Mouse (Mus musculus) heart, postnatal 0 days (tissue): ENCODE results near the gene Erf. TPM values are rescaled to one million over a fixed set of nuclear protein-coding genes. Genes with fewer than 3 reads are reported as not detected.
A peak's percentile ranks its signal among the peaks of the same experiment; 100 is the strongest.

Experiments
- ATAC-seq: fragments of 200-750 bp; cut with Nextera tagmentation; 2 replicates; pipeline ENCODE4 v1.8.0; 2017; ENCODE audit warnings: low read depth, moderate number of reproducible peaks, moderate library complexity; ENCODE audit not compliant: insufficient read depth
- DNase-seq: peaks from one replicate; pipeline ENCODE4 v3.0.0-alpha.2; 2016; ENCODE audit warnings: low spot score
- H3K27ac ChIP-seq: fragments of 300-500 bp; sonication (generic); 2 replicates; pipeline ENCODE4 v1.5.1; 2014; ENCODE audit warnings: low read depth, mild to moderate bottlenecking
- H3K27me3 ChIP-seq: fragments of 300-500 bp; sonication (generic); 2 replicates; pipeline ENCODE4 v1.6.1; 2014; ENCODE audit warnings: low read length, mixed read lengths; ENCODE audit not compliant: control insufficient read depth, insufficient read depth
- H3K36me3 ChIP-seq: fragments of 300-500 bp; sonication (generic); replicated peaks from 2 replicates; pipeline ENCODE4 v1.6.1; 2014; ENCODE audit warnings: low read length, mixed read lengths; ENCODE audit not compliant: control insufficient read depth, insufficient read depth
- H3K4me1 ChIP-seq: fragments of 300-500 bp; sonication (generic); 2 replicates; pipeline ENCODE4 v1.6.1; 2014; ENCODE audit warnings: antibody characterized with exemption; ENCODE audit not compliant: control insufficient read depth, insufficient read depth
- H3K4me2 ChIP-seq: fragments of 300-500 bp; sonication (generic); 2 replicates; pipeline ENCODE4 v1.6.1; 2014; ENCODE audit warnings: low read depth, mild to moderate bottlenecking, low read length, moderate library complexity
- H3K4me3 ChIP-seq: fragments of 300-500 bp; sonication (generic); 2 replicates; pipeline ENCODE4 v1.5.1; 2014; ENCODE audit warnings: low read depth, low read length
- H3K9ac ChIP-seq: fragments of 300-500 bp; sonication (generic); replicated peaks from 2 replicates; pipeline ENCODE4 v1.6.1; 2014; ENCODE audit warnings: low read depth, low read length, mixed read lengths
- H3K9me3 ChIP-seq: fragments of 300-500 bp; sonication (generic); replicated peaks from 2 replicates; pipeline ENCODE4 v1.6.1; 2016; ENCODE audit warnings: low read length; ENCODE audit not compliant: control insufficient read depth
- CTCF ChIP-seq: IDR thresholded peaks from 2 replicates; pipeline ENCODE4 v1.5.1; 2016; ENCODE audit warnings: antibody characterized with exemption, control low read depth, low read depth
- EP300 ChIP-seq: IDR thresholded peaks from 2 replicates; pipeline ENCODE4 v1.6.1; 2016; ENCODE audit warnings: antibody characterized with exemption, low read depth
- WGBS: fragments of 180-500 bp; shearing (Covaris S2); extraction: QIAGEN DNeasy Blood & Tissue Kit; methylation state at CpG from one replicate; pipeline ENCODE4 v1.1.7; 2014; 5-methylcytosine and 5-hydroxymethylcytosine counted together
- polyA plus RNA-seq: library from polyadenylated mRNA; unstranded; fragments of >200 nt; fragmentation: Nextera tagmentation; extraction: Ambion mirVana; gene quantifications from 2 replicates; pipeline ENCODE4 v1.2.1, GENCODE M21; 2015
- total RNA-seq: library from RNA; depleted of rRNA; stranded (reverse); fragments of >200 nt; gene quantifications from 2 replicates; pipeline ENCODE4 v1.2.3, GENCODE M21; 2014; ENCODE audit warnings: low replicate concordance

Gene Erf
- total and polyA plus RNA-seq, 2 experiments from 2014 or later = 7.0 to 66.8 TPM

DNA sequence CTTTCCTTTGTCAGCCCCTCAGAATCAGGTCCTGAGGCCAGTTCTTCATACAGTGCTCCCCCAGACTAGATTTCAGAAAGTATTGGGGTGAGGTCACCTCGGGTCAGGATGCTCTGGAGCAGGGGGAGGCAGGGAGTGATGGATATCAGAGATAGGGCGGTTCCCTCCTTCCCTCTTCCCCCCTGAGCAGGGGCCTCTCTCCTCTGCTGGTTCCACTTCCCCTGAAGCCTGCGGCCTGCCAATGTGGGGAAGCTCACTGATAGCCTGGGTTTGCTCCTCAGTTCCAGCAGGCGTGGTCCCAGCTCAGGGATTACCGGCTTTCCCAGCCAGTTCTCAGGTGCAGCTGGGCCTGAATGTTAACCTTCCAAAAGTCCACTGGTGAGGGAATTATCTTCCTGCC, 33.1 kb upstream of the Erf start:
- peak overlapping the region; percentile 35; the same call in 1 of the 2 replicates for H3K9ac ChIP-seq
- peaks cover 38% of the 10 kb centered on the region for H3K36me3 ChIP-seq
- peak overlapping the region; percentile 88 for H3K4me2 ChIP-seq
- no peaks in the 10 kb centered on the region for H3K9me3 ChIP-seq
- DNase-seq = no peak
- peak overlapping the region; percentile 66 for H3K4me3 ChIP-seq
- H3K27ac ChIP-seq = peak overlapping the region; percentile 96
- H3K4me1 ChIP-seq = peaks cover 40% of the 10 kb centered on the region
- H3K27me3 ChIP-seq = no peaks in the 10 kb centered on the region
- 8% methylated on average over 5 of the region's 5 CpGs for WGBS
- no peak for TF ChIP-seq CTCF
- no peak for TF ChIP-seq EP300
- no peak for ATAC-seq

GRCm38 (mm10) chr7:25282731-25283211, 32.2 kb upstream of the Erf start:
- Histone ChIP-seq H3K4me3 (peak overlapping the region; percentile 66), H3K36me3 (peaks cover 30% of the 10 kb centered on the region), H3K4me1 (peaks cover 43% of the 10 kb centered on the region), H3K4me2 (peak overlapping the region; percentile 88), H3K9ac (peak overlapping the region; percentile 66), H3K27me3 (no peaks in the 10 kb centered on the region), H3K27ac (peak overlapping the region; percentile 96), H3K9me3 (no peaks in the 10 kb centered on the region)
- ATAC-seq (no peak), DNase-seq (no peak)
- WGBS = under 1% methylated on average over 33 of the region's 36 CpGs
- TF ChIP-seq EP300 (no peak), CTCF (no peak)

GRCm38 (mm10) chr7:25281734-25282601, 31.4 kb upstream of the Erf start:
- Histone ChIP-seq H3K9ac (peak overlapping the region; percentile 66), H3K4me1 (peaks cover 47% of the 10 kb centered on the region), H3K4me2 (peak overlapping the region; percentile 88), H3K27me3 (no peaks in the 10 kb centered on the region), H3K9me3 (no peaks in the 10 kb centered on the region), H3K27ac (peak overlapping the region; percentile 99), H3K36me3 (peaks cover 22% of the 10 kb centered on the region), H3K4me3 (peak overlapping the region; percentile 66)
- WGBS = under 1% methylated on average over 67 of the region's 108 CpGs
- TF ChIP-seq EP300 (peak; percentile 64), CTCF (no peak)
- DNase-seq (peak; percentile 96), ATAC-seq (peak; percentile 81)

DNA sequence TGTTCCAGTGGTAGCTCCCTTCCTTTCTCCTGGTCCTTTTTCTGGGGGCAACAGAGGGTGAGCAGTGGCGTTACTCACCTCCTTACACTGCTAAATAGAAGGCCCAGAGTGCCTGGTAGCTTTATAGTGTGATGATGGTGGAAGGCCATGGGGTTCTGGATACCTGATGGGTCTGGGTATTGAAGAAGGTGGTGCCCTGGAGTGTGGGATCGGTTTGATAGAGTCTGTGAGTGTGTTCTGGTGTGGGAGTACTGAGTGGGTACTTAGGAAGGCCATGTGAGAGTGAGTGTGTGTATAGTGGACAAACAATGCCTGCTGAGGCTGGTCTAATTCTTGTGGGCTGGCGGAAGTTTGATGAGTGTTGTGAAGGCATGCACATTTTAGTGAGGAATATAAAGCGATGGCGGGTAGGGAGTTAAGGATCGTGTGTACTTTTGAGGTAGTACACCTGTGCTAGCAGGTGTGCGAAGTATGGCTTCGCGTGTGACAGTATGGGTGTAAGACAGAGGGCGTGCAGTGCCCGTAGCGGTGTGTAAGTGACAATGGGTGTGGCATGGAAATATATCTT, 30.7 kb upstream of the Erf start:
- H3K9me3 ChIP-seq = no peaks in the 10 kb centered on the region
- WGBS = 14% methylated on average over 12 of the region's 12 CpGs
- peak overlapping the region; percentile 79 for H3K4me2 ChIP-seq
- H3K36me3 ChIP-seq = peaks cover 15% of the 10 kb centered on the region
- peaks cover 49% of the 10 kb centered on the region for H3K4me1 ChIP-seq
- DNase-seq (no peak), ATAC-seq (no peak)
- TF ChIP-seq CTCF = no peak
- TF ChIP-seq EP300 = no peak
- H3K9ac ChIP-seq = peak overlapping the region; percentile 63; the same call in 1 of the 2 replicates
- H3K27me3 ChIP-seq = no peaks in the 10 kb centered on the region
- peak overlapping the region; percentile 66 for H3K4me3 ChIP-seq
- H3K27ac ChIP-seq = peak overlapping the region; percentile 99

DNA sequence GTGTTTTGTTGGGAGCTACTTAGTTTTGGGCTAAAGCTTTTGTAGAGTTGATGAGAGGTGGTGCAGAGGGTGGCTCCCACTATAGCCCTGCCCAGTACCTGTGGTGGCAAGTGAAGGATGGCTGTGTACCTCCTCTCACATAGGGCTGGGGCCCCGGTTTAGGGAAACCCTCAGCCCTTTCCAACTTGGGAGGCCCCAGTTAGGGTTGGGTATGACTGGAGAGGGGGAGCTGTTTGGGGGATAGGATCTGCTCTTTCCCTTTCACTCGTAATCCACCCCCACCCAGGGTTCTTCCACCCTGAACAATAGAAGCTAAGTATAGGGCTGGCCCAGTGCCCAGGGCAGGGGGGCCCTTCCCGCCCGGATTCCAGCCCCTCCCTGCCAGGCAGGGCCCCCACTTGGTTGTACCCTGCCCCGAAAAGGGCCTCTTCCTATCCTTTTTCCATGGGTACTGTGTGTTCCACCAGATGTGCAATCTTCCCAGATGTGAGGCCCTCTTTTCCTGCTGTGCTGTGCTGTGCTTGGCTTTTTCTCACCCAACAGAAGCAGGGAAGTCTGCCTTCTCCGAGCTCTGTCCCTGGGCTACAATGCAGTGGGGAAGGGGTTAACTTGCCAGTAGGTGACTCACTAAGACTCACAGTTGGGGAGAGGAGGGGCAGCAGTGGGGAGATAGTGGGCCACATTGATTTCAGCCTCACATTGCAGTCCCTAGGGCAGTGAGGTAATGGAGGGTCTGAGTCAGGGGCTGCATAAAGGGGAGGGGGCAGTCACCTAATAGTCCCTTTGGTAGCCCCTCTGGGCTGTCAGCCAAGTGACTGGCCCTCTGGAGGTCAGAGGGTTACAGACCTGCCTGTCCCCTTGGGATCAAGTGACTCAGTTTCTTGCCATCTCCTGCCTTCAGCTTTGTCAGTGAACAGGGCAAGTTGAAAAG, 29.6 kb upstream of the Erf start:
- TF ChIP-seq CTCF (no peak), EP300 (peak; percentile 97)
- peak overlapping the region; percentile 64 for H3K4me3 ChIP-seq
- WGBS = 2% methylated on average over 6 of the region's 6 CpGs
- H3K36me3 ChIP-seq = peaks cover 3% of the 10 kb centered on the region
- H3K27ac ChIP-seq = peak overlapping the region; percentile 99
- DNase-seq (peak; percentile 81), ATAC-seq (peak; percentile 2)
- no peaks in the 10 kb centered on the region for H3K27me3 ChIP-seq
- peak overlapping the region; percentile 63 for H3K9ac ChIP-seq
- no peaks in the 10 kb centered on the region for H3K9me3 ChIP-seq
- H3K4me1 ChIP-seq = peaks cover 60% of the 10 kb centered on the region
- H3K4me2 ChIP-seq = peak overlapping the region; percentile 79
